In the genomic region with DNA sequence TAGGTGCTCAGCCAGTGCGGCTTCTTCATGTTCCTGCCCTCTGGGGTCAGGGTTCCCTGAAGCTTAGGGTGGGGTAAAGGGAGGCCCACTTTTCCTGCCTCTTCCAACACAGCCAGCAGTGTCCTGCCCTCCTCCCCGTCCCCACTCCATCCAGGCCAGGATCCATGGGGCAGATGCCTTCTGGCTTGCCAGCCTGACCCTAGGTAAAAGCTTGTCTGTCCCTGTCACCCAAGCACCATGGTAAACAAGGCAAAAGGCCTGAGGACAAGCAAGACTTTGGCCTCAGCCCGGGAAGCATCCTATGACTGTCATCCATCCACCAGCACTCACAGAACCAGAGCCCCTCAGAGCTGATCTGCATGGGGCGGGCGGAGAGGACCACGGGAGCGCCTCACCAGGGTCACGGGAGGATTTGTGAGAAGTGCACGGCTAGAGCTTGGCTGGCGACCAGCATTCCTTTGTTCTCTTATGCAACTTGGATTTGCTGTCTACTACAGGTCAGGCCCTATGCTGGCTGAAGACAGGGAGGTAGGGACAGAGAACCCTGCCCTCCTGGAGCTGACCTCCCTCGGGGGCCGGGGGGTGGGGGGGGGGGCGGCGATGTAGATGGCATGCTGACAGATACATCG, we compare ENCODE assay signal across 9 mouse cellular contexts. TPM values are rescaled to one million over a fixed set of nuclear protein-coding genes. Genes with fewer than 3 reads are reported as not detected.
DNase-seq lines count a peak whose midpoint lies in the region; ATAC-seq lines count a peak whose summit lies in the region.
"Had no signal": no experiment of that assay in that cellular context is flagged by ENCODE, and none has a peak within 500 bp of the region (broad histone marks: within the 10 kb centered on the region; RNA-seq: fewer than 3 reads in every experiment).

No protein-coding gene starts in this region.

- H3K9me3 ChIP-seq in liver, embryonic 12.5 days (replicated peaks), result no peaks in the 10 kb centered on the region

- H3K36me3 ChIP-seq in liver, embryonic 12.5 days, result no peaks in the 10 kb centered on the region

- H3K27ac ChIP-seq in liver, embryonic 12.5 days, result no peak overlapping the region

- peak; percentile 39 for ATAC-seq in liver, embryonic 12.5 days
- no peak for ATAC-seq in megakaryocyte, adult 5-6 weeks (ENCODE audit: poor library complexity, severe bottlenecking)
- ATAC-seq: intestine, embryonic 16.5 days had no signal

- H3K4me2 ChIP-seq in liver, embryonic 12.5 days, result no peak overlapping the region

- WGBS in liver, embryonic 12.5 days (ENCODE audit: insufficient replicate concordance), result 55% methylated on average over 15 of the region's 15 CpGs

- H3K4me3 ChIP-seq in liver, embryonic 12.5 days, result no peak overlapping the region

- H3K4me1 ChIP-seq in liver, embryonic 12.5 days, result peaks cover 10% of the 10 kb centered on the region; the same call in 1 of the 2 replicates

- H3K9ac ChIP-seq in liver, embryonic 12.5 days, result no peak overlapping the region

- DNase-seq in adrenal gland, postnatal 10 days, result peak; percentile 35
- no peak for DNase-seq in adrenal gland, postnatal 4 days (ENCODE audit: low spot score in 2 of 2)
- peak; percentile 63 for DNase-seq in testis, postnatal 10 days (ENCODE audit: low spot score)
- DNase-seq in testis, postnatal 14 days (ENCODE audit: low spot score), result no peak
- peak; percentile 78 for DNase-seq in yolk sac, embryonic 10.5 days (ENCODE audit: low spot score)
- DNase-seq in thymus, postnatal 10 days (ENCODE audit: low spot score in 2 of 2), result no peak

- H3K27me3 ChIP-seq in liver, embryonic 12.5 days (replicated peaks), result peaks cover 31% of the 10 kb centered on the region

RNA-seq across cellular contexts. Expression of gene Slc13a3, which starts 5.1 kb away (rescaled TPM):
- 10 to 100 TPM; 17.4 to 38.9 TPM for total RNA-seq in adrenal gland, postnatal 10 days (2021)
- 10 to 100 TPM; 10.3 to 17.0 TPM for total RNA-seq in adrenal gland, postnatal 4 days (2021)
- 3.6 and 3.8 TPM in 2 replicates for polyA plus RNA-seq in liver, embryonic 12.5 days (2016; fragmentation: Nextera tagmentation; extraction: Ambion mirVana)
- total RNA-seq in megakaryocyte, adult 5-6 weeks (2015), result 0.39 and 0.42 TPM in 2 replicates
- 0.37 TPM in 1 of 2 replicates, not detected in the other for total RNA-seq in megakaryocyte, adult 5-6 weeks (2017)

RNA-seq across cellular contexts. Expression of gene Trp53rka, which starts 25.2 kb away (rescaled TPM):
- 10 to 100 TPM; 13.8 to 16.8 TPM for total RNA-seq in adrenal gland, postnatal 10 days (2021)
- total RNA-seq in adrenal gland, postnatal 4 days (2021), result 10 to 100 TPM; 18.1 to 19.1 TPM
- polyA plus RNA-seq in liver, embryonic 12.5 days (2016; fragmentation: Nextera tagmentation; extraction: Ambion mirVana), result 19.0 and 19.4 TPM in 2 replicates
- total RNA-seq in megakaryocyte, adult 5-6 weeks (2015), result 3.9 and 5.7 TPM in 2 replicates
- 4.0 and 5.1 TPM in 2 replicates for total RNA-seq in megakaryocyte, adult 5-6 weeks (2017)

RNA-seq across cellular contexts. Expression of gene Slc2a10, which starts 35.6 kb away (rescaled TPM):
- total RNA-seq in adrenal gland, postnatal 10 days (2021), result 1 to 10 TPM; 1.7 to 2.3 TPM
- 1 to 10 TPM; 2.1 to 2.3 TPM for total RNA-seq in adrenal gland, postnatal 4 days (2021)
- polyA plus RNA-seq in liver, embryonic 12.5 days (2016; fragmentation: Nextera tagmentation; extraction: Ambion mirVana), result 0.72 and 1.1 TPM in 2 replicates
- 0.05 TPM in 1 of 2 replicates, not detected in the other for total RNA-seq in megakaryocyte, adult 5-6 weeks (2015)
- not detected in 2 replicates for total RNA-seq in megakaryocyte, adult 5-6 weeks (2017)

Comparison
In these comparisons a context has a peak if more than half of its experiments do, and no peak if none do; other contexts are left out.
1. DNase-seq: peak in adrenal gland, postnatal 10 days (single experiment), testis, postnatal 10 days (single experiment) and yolk sac, embryonic 10.5 days (single experiment); none in adrenal gland, postnatal 4 days (0 of 2), testis, postnatal 14 days (single experiment) and thymus, postnatal 10 days (0 of 2).
2. RNA of gene Slc13a3, which starts 5.1 kb away (total RNA-seq): 17.4 to 38.9 TPM in adrenal gland, postnatal 10 days and 10.3 to 17.0 TPM in adrenal gland, postnatal 4 days; 0.37 to 0.42 TPM in megakaryocyte, adult 5-6 weeks; every median in the first group is over 4 times any median in the second.